Mouse (Mus musculus): ENCODE results near the gene Ston2.

- no peak for TF ChIP-seq POLR2AphosphoS5 (IDR thresholded peaks at IDR 0.05; ENCODE audit: insufficient replicate concordance, low read depth, low read length)
- no peak for TF ChIP-seq CTCF (IDR thresholded peaks at IDR 0.05; ENCODE audit: low read depth, low read length)
Measured at GRCm38 (mm10) chr12:91723912-91724311, 64.3 kb downstream of the Ston2 start.

All from G1E (cell line).